Mouse (Mus musculus) right cerebral cortex, postnatal 10 days (tissue): Measurements from ENCODE around the gene Gnmt.

Experiments used
- DNase-seq, 2 experiments: peaks; one replicate each; pipeline ENCODE4 v3.0.0; 2021; ENCODE audit warnings: low spot score in 2 of 2

The Gnmt gene

GRCm38 (mm10) chr17:46703971-46704886, 24.7 kb downstream of the Gnmt start:
- peak in 1 of 2 experiments; percentile 42 for DNase-seq

- DNase-seq, result no peak
Observed at GRCm38 (mm10) chr17:46702506-46702905, 26.5 kb downstream of the Gnmt start.

- DNase-seq, result no peak
Observed at GRCm38 (mm10) chr17:46702100-46702499, 26.9 kb downstream of the Gnmt start.

- no peak for DNase-seq
Observed at GRCm38 (mm10) chr17:46701489-46701888, 27.5 kb downstream of the Gnmt start.

- no peak for DNase-seq
Observed at GRCm38 (mm10) chr17:46699912-46700311, 29.1 kb downstream of the Gnmt start.

- DNase-seq, result no peak
Observed at GRCm38 (mm10) chr17:46699245-46699644, 29.7 kb downstream of the Gnmt start.

- DNase-seq, result no peak
Observed at GRCm38 (mm10) chr17:46698515-46698914, 30.5 kb downstream of the Gnmt start.

GRCm38 (mm10) chr17:46694517-46695063, 34.4 kb downstream of the Gnmt start:
- no peak for DNase-seq

GRCm38 (mm10) chr17:46691390-46691789, 37.6 kb downstream of the Gnmt start:
- DNase-seq, result no peak

GRCm38 (mm10) chr17:46690665-46691064, 38.3 kb downstream of the Gnmt start:
- DNase-seq, result no peak

GRCm38 (mm10) chr17:46685913-46686312, 43.1 kb downstream of the Gnmt start:
- DNase-seq, result no peak

GRCm38 (mm10) chr17:46682654-46683389, 46.1 kb downstream of the Gnmt start:
- peak in 1 of 2 experiments; percentile 32 for DNase-seq

- peak in 1 of 2 experiments; percentile 36 for DNase-seq
Observed at GRCm38 (mm10) chr17:46681466-46682118, 47.4 kb downstream of the Gnmt start.

- peak; percentile 98 to 99 for DNase-seq
Observed at GRCm38 (mm10) chr17:46680760-46681373, 48.1 kb downstream of the Gnmt start, which contains the start of gene Klhdc3. TSS of gene Klhdc3 (minus strand) at chr17:46680914.

- DNase-seq, result peak in 1 of 2 experiments; percentile 71
Observed at GRCm38 (mm10) chr17:46679843-46680759, 48.9 kb downstream of the Gnmt start.

GRCm38 (mm10) chr17:46678911-46679310, 50.1 kb downstream of the Gnmt start:
- no peak for DNase-seq

- DNase-seq, result no peak
Observed at GRCm38 (mm10) chr17:46678416-46678815, 50.6 kb downstream of the Gnmt start, which contains the start of gene Mea1. TSS of gene Mea1 (plus strand) at chr17:46678793.
